Mouse (Mus musculus) naive thymus-derived CD4-positive, alpha-beta T cell, adult 2 months (primary cell): ENCODE results near the gene Prrt1.

Experiments used
- DNase-seq: peaks from one replicate; pipeline ENCODE4 v3.0.0-alpha.2; 2011; ENCODE audit warnings: low read depth

The Prrt1 gene

DNA sequence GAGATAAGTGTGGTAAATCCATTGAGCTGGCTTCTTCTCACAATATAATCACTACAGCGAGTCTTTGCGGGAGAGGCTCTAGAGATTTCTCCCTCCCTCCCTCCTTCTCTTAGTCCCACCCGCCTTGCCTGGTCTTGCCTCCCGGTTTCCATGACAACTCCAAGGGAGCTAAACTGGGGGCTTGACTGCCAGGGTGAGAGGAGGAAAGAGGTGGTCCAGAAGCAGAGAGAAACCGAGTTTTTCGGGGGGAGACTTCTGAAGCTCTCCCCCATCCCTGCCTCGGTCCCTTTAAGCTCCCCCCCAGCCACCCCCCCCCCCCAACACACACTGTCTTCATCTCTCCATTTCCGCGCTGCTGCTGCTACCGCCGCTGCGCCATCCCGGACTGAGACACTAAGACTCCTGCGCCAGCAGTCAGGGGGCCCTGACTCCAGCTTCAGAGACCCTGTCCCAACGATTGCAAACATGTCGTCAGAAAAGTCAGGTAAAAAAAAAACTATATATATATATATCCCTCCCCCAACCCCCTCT lies at the start of gene Prrt1:
TSS of gene Prrt1 (plus strand) at position 313 of the 531 bp plus-strand sequence.
- DNase-seq, result peak; percentile 39

DNA sequence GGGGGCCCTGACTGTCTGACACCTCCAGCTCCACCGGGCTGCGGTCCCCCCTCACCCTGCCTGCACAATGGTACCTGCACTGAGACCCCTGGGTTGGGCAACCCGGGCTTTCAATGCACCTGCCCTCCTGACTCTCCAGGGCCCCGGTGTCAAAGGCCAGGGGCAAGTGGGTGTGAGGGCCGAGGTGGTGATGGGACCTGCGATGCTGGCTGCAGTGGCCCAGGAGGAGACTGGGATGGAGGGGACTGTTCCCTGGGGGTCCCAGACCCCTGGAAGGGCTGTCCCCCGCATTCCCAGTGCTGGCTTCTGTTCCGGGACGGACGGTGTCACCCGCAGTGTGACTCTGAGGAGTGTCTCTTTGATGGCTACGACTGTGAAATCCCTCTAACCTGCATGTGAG lies 46.8 kb upstream of the Prrt1 start:
- DNase-seq, result no peak

DNA sequence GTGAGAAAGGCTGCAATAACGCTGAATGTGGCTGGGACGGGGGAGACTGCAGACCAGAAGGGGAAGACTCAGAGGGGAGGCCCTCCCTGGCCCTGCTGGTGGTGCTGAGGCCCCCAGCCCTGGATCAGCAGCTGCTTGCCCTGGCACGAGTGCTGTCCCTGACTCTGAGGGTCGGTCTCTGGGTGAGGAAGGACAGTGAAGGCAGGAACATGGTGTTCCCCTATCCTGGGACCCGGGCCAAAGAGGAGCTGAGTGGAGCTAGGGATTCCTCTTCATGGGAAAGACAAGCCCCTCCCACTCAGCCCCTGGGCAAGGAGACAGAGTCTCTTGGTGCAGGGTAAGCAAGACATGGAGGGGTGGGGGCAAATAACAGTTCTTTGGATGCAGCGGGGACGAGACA lies 45.9 kb upstream of the Prrt1 start:
- DNase-seq, result no peak

DNA sequence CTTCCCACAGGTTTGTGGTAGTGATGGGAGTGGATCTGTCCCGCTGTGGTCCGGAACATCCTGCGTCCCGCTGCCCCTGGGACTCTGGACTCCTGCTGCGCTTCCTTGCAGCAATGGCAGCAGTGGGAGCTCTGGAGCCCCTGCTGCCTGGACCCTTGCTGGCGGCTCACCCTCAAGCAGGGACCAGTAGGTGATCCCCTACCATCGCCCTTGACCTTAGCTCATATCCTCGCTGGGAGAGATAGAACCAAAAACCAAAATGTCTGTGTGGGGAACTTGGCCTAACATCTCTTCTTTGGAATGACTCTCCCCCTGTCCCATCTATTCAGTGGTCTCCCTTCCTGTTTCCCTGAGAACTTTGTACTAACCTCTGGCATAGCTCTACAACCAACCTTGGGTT lies 45.5 kb upstream of the Prrt1 start:
- DNase-seq, result no peak

DNA sequence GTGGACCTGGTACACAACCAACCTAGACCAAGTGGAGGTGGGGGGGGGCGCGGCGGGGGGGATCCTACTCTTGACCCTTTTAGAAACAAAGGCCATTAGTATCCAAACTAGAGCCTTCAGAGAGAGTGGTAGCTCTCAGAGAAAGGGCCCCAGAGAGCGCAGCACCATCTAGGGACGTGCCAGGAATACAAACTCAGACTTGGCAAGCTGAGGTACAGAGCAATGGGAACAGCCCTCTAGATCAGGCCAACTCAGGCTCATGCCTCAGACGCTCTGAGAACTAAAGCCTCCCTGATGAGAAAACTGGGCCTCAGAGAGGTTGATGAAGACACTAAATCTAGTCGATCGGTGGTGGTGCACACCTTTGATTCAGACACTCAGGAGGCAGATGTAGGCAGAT lies 44.2 kb upstream of the Prrt1 start:
- no peak for DNase-seq

DNA sequence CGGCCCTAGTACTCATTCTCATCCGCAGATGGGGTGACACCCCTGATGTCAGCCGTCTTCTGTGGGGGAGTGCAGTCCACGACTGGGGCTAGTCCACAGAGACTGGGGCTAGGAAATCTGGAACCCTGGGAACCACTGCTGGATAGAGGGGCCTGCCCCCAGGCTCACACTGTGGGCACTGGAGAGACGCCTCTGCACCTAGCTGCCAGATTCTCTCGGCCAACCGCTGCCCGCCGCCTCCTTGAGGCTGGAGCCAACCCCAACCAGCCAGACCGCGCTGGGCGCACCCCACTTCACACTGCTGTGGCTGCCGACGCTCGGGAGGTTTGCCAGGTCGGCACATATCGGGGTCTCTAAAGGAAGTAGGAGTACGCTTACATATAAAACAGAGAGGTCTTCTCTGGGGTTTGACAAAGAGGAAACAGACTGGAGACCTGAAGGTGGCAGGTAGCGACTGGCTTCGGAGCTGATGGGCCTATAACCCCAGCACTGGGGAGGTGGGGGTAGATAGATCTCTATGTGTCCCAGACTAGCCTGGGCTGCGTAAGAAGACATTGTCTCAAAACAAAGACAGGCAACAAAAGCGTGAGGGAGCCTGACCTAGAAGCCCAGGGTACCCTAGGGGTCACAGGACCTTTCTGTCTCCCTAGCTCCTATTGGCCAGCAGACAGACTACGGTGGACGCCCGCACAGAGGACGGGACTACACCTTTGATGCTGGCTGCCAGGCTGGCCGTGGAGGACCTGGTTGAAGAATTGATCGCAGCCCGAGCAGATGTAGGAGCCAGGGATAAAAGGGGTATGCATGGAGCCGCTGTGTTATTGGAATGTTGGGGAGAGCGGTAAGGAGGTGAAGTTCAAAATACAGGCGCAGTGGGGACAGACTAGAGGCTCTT lies 43.2 kb upstream of the Prrt1 start:
- DNase-seq, result peak; percentile 33

DNA sequence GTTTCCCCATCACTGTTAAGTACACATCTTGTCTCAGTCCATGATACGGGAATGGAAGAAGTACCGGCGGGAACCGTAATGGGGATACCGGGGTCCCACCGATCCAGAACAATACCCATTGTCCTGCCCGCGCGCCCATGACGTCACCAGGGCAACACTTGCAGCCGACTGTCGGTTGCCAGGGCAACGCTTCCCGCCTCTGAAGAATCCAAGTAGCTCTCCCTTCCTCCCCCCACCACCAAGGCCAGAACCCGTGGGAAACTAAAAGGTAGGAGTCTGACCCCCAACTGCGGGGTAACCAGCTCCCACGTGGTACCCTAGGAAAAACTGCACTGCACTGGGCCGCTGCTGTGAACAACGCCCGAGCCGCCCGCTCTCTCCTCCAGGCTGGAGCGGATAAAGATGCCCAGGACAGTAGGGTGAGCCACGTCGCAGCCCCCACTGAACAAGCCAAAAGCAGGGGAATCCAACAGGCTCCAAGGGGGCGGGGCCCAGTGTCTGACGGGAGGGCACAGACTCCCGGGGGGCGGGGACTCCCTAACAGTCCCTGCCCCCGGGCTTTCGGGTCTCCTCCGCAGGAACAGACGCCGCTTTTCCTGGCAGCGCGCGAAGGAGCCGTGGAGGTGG lies 42.4 kb upstream of the Prrt1 start:
- peak; percentile 76 for DNase-seq

DNA sequence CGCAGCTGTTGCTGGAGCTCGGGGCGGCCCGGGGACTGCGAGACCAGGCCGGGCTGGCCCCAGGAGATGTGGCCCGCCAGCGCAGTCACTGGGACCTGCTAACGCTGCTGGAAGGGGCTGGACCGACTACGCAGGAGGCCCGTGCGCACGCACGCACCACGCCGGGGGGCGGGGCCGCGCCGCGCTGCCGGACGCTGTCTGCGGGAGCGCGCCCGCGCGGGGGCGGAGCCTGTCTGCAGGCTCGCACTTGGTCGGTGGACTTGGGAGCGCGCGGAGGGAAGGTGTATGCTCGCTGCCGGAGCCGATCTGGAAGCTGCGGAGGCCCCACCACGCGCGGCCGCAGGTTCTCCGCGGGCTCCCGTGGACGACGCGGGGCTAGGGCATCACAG lies 41.9 kb upstream of the Prrt1 start:
- peak; percentile 98 for DNase-seq

DNA sequence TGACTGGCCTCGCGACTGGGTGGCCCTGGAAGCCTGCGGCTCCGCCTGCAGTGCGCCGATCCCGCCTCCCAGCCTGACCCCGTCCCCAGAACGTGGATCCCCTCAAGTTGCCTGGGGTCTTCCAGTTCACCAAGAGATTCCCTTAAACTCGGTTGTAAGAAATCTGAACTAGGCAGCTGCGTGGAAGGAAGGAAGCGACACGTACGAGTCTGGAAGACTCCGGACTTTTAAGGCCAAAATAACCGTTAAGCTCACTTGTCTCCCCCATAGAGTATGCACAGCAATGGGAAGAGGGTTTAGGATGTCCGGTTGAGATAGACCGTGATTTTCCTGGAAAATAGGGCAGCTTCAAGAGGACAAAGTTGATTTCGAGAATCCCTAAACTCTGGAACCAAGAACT lies 41.5 kb upstream of the Prrt1 start:
- no peak for DNase-seq

DNA sequence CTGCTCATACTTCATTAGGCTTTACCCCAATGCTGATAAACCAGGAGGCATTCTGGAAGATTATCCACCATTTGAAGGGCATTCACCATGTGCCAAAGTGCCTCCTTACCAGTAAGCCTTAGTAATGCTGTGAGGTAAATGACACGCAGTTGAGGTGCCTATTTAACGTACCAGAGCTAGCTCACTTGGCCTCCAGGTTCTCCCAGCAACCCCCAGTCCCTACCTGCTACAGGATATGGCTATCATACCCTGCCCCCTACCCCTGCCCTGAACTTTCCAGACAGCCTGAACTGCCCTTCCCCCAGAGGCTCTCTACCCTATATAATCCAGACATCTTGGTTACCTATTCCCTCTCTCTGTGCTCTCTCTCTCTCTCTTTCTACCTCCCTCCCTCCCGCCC lies 40.6 kb upstream of the Prrt1 start:
- DNase-seq, result peak; percentile 40

DNA sequence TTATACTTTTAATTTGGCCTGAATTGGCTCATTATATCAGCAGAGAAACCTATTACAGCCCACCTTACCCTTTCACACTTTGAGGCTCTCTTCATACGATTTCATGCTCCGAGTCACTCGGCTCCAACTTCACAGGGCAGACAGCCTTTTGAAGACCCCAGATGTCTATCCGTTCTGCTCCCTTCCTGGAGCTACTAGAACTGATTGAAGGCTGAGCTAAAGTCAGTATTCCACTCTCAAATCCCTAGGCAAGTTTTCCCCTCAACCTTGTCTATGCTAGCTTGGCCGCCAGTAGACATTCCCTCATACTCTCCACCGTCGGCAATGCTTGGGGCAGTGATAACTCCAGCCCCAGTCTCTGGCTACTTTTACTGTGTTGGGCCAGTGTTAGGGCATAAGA lies 40.1 kb upstream of the Prrt1 start:
- DNase-seq, result no peak

DNA sequence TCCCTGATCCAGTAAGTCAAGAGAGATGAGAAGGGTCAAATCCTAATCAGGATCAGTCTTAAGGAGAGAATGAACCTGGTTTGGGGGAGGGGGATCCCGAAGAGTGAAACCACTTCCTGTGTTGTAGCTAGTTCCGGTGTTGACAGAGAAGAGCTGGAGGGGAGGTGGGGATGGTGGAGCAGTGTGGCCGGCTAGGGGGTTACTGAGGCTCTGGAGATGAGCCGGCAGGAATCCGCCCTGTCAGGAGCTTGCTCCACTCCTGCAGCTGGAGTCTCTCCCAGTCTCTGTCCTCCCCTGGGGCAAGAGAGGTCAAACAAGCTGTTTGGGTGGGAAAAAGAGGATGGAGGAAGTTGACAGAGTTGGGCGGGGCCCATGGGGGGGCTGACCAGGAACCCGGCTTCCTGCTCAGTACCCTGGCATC lies 39.6 kb upstream of the Prrt1 start, which contains the start of gene Gpsm3:
TSS of gene Gpsm3 (plus strand) at position 126 of the 421 bp plus-strand sequence.
- peak; percentile 72 for DNase-seq

DNA sequence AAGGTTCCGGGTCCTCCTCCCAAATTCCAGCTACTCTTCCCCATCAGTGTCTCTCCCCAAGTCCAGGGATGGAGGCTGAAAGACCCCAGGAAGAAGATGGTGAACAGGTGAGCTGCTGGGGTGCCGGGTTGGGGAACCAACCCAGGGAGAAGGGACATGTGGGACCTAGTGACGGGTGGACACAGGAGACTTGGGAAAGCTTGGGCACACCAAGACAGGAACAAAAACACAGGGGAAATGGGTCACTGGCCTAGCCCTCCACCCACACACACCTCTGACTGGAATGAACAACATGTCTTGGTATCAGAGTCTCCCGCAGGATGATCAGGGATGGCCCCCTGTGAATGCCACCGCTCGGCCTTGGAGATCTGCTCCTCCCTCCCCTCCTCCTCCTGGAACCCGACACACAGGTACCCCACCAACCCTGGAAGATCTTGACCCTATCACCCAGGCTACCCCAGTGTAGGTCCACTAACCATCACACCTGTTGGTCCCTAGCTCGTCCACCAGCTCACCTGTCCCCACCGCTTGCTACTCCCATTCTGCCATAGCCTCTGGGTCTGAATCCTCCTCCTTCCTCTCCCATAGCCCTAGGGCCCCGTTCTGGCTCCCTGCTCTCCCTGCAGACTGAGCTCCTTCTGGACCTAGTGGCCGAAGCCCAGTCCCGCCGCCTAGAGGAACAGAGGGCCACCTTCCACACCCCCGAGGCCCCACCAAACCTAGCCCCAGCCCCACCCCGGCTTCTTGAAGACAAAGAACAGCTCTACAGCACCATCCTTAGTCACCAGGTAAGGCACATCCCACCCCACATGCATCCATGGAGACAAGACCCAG lies 39.0 kb upstream of the Prrt1 start:
- DNase-seq, result peak; percentile 23

DNA sequence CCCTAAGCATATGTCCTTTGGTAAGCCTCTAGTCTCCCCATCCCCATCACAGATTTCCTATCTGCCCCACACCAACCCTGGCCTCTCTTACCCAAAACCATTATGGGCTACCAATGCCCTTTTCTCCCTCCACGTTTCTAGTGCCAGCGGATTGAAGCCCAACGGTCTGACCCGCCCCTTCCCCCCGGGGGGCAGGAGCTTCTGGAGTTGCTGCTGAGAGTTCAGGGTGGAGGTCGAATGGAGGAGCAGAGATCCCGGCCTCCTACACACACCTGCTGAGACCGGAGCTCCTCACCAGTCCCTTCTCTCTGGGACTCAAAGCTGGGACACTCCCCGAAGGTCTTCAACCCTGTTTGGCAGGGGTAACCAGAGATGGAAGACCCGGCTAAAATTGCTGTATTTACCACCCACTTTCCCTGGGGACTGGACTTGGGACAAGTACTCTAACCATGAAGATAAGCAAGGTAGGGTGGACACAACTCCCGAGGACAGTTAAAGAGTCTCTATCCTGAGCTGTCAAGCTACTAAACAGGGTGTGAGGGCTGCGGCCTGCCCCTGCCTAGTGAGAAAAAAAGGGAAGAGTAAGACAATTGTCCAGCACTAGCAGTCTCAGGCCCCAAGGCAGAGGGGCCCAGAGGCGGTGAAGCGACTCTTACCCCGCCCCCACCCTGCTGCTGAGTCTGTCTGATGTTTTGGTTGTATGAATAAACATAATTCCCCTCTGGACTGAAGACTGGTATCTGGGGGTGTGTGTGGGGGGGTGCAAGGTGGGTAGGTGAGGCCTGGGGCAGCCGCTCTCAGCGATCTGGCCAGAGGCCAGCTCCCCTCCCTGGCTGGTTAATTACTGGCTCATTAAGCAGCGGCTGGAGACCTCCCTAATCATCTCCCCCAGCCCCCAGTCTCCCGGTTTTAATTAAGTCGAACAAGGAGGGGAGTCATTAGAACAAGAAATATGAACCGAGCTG lies 38.0 kb upstream of the Prrt1 start, which contains the start of gene Pbx2:
TSS of gene Pbx2 (plus strand) at position 238 of the 965 bp plus-strand sequence.
- peak; percentile 47 for DNase-seq

DNA sequence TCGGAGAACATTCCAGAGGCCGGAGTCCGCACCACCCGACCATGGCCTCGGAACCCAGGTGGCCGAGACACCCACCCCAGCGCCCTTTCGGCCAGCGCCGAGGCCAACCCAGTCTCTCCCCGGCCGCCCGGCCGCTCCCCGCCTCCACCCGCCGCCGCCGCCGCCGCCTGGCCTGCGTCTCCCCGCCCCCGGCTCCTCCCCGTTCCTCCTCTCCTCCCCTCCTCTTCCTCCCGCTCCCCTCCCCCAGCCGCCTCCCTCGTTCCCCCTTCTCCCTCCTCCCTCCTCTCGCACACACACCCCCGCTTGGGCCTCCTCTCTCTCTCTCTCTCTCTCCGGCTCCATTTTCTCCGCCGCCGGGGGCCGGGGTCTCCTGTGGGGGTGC lies 37.3 kb upstream of the Prrt1 start:
- DNase-seq, result peak; percentile 87

DNA sequence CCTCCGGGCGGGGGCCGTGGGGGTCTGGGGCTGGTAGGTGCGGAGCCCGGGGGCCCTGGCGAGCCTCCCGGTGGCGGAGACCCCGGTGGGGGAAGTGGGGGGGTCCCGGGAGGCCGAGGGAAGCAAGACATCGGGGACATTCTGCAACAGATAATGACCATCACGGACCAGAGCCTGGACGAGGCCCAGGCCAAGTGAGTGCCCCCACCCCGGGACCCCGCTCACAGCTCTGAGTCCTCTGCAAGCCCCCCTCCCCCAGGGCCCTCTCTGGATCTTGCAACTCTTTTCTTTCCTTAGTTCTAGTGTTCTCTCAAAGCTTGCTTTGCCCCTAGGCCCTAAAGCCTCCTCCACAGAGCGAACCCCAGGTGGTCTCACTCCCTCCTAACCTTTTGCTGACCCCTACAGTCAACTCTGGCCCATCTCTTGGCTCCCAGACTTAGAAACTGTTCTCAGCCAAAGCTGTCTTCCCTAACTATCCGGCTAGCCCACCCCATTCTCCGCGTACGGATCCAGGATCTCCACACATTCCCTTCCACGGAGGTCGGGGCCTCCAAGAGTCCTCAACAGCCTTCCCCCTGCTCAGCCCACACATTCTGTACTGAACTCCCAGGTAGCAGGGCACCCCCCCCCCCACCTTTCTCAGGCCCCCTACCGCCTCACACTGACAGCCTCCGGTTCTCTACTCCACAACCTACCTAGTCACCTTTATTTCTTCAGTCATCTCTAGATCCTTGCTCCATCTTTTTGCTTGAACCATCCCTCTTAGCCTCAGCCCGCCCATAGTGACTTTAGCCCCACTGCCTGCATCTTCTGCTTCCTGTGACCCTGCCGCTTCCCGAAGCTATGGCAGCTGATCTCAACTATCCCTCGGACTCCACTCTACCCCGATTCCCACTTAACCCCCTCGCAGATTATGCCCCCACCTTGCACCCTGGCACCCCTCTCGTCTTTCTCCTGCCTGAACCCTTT lies 36.5 kb upstream of the Prrt1 start:
- DNase-seq, result peak; percentile 27

DNA sequence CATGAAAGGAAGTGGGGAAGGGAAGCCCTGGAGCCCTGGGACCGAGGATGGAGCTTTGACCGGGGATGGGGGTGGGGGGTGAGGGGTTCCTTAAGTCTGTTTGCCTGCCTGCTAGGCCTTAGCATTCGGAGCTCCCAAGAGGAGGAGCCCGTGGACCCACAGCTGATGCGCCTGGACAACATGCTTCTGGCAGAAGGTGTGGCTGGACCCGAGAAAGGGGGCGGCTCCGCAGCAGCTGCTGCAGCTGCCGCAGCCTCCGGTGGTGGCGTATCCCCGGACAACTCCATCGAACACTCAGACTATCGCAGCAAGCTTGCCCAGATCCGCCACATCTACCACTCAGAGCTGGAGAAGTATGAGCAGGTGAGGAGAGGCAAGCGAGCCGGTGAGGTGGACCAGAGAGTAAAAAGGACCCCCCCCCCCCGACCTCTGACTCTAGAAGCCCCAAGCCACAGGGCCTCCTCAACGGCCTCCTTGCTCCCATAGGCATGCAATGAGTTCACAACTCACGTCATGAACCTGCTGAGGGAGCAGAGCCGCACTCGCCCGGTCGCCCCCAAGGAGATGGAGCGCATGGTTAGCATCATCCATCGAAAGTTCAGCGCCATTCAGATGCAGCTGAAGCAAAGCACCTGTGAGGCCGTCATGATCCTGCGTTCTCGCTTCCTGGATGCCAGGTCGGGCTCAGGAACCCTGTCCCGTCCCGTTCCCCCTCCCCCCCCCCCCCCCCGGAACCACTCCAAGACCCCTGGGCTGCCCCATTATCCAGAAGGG lies 35.4 kb upstream of the Prrt1 start:
- no peak for DNase-seq

DNA sequence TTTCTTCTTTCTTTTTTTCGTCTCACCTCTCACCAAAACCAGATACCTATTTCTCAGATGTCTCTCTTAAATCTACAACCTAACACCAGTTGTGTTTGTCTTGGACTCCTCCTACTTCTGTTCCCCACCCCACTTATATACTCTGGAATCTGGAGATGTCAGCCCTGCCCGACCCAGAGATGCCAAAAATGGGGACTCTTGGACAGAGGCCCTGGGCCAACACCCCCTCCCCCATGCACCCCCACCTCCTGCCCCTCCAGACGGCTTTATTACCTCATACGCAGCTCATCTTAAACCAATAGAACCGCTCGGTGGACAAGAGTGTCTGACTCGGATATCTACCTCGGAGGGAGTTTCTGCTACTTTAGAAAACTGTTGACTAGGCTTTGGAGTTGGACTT lies 33.2 kb upstream of the Prrt1 start:
- no peak for DNase-seq

DNA sequence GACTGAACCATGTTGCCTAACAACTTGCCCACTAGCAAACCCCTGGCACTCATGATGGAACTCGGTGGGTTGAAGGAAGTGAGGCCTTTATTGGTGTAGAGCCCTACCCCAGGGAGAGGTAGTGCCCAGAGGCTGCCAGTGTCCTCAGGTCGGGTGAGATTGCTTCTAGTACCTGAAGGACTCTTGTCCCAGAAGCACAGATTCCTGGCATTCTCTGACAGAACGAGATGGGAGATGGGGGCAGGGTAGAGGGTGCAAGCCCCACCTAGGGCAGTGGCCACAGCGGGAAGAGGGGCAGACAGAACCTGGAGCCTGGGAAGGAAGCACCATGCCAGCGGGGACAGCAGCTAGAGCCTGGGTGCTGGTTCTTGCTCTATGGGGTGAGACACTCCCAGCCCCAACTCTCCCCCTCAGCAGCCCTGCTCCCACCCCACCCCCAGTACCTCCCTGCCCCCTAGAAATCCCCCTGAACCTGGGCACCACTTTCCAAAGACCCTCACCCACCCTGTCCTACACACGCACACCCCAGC lies 31.7 kb upstream of the Prrt1 start, which contains the start of gene Ager:
TSS of gene Ager (plus strand) at position 297 of the 530 bp plus-strand sequence.
- no peak for DNase-seq
